Comparison of ENCODE assay signal across 11 mouse cellular contexts in genomic region chr10:21304672-21305632, GRCm38 (mm10). TPM values are rescaled to one million over a fixed set of nuclear protein-coding genes. Genes with fewer than 3 reads are reported as not detected.
DNase-seq lines count a peak whose midpoint lies in the region; ATAC-seq and TF ChIP-seq lines count a peak whose summit lies in the region.
"Had no signal": no experiment of that assay in that cellular context is flagged by ENCODE, and none has a peak within 500 bp of the region (broad histone marks: within the 10 kb centered on the region; RNA-seq: fewer than 3 reads in every experiment).

No protein-coding gene starts in this region.

- no peak for ATAC-seq in lung, embryonic 14.5 days (ENCODE audit: insufficient read depth)
- ATAC-seq in kidney, postnatal 0 days (replicated peaks; ENCODE audit: low FRiP score, low read depth), result no peak
- no peak for ATAC-seq in cerebellum, adult (ENCODE audit: insufficient number of reproducible peaks, low FRiP score, low TSS enrichment)
- ATAC-seq: hindbrain, embryonic 16.5 days; midbrain, embryonic 13.5 days had no signal

- H3K4me2 ChIP-seq in lung, embryonic 14.5 days, result no peak overlapping the region
- H3K4me2 ChIP-seq in kidney, postnatal 0 days (ENCODE audit: low read length), result no peak overlapping the region
- H3K4me2 ChIP-seq: lung, embryonic 15.5 days; midbrain, embryonic 13.5 days had no signal

- H3K4me1 ChIP-seq in lung, embryonic 14.5 days (ENCODE audit: insufficient read depth), result no peaks in the 10 kb centered on the region
- H3K4me1 ChIP-seq in kidney, postnatal 0 days (replicated peaks; ENCODE audit: insufficient read depth, low read length), result no peaks in the 10 kb centered on the region
- H3K4me1 ChIP-seq: lung, embryonic 15.5 days; midbrain, embryonic 13.5 days had no signal

- TF ChIP-seq CTCF in lung, embryonic 14.5 days (IDR thresholded peaks at IDR 0.05; ENCODE audit: low read depth), result no peak
- no peak for TF ChIP-seq CTCF in kidney, postnatal 0 days (IDR thresholded peaks at IDR 0.05; ENCODE audit: low read depth)

- H3K4me3 ChIP-seq in lung, embryonic 14.5 days (ENCODE audit: low read depth, low read length), result no peak overlapping the region
- no peak overlapping the region for H3K4me3 ChIP-seq in kidney, postnatal 0 days (replicated peaks; ENCODE audit: low read depth, low read length)
- H3K4me3 ChIP-seq: lung, embryonic 15.5 days; midbrain, embryonic 13.5 days had no signal

- H3K27ac ChIP-seq in lung, embryonic 14.5 days (ENCODE audit: low read depth), result no peak overlapping the region
- H3K27ac ChIP-seq in kidney, postnatal 0 days, result peak overlapping the region; percentile 47; the same call in 1 of the 2 replicates
- H3K27ac ChIP-seq: lung, embryonic 15.5 days; midbrain, embryonic 13.5 days had no signal

- H3K36me3 ChIP-seq in lung, embryonic 14.5 days (ENCODE audit: insufficient read depth), result peaks cover 63% of the 10 kb centered on the region
- H3K36me3 ChIP-seq in kidney, postnatal 0 days (ENCODE audit: insufficient read depth, low read length), result peaks cover 18% of the 10 kb centered on the region; the same call in 1 of the 2 replicates

- peak; percentile 8 for DNase-seq in embryo, embryonic 11 days
- DNase-seq in embryo, embryonic 10.5 days (ENCODE audit: low spot score), result no peak
- DNase-seq in lung, embryonic 14.5 days, result peak; percentile 49
- DNase-seq in lung, adult 18-20 months, result no peak
- peak; percentile 70 for DNase-seq in kidney, postnatal 0 days (ENCODE audit: low spot score)
- no peak for DNase-seq in layer of hippocampus, adult 11-12 months (ENCODE audit: low spot score)
- no peak for DNase-seq in lung, postnatal 4 days

- WGBS in lung, embryonic 14.5 days, result 47% methylated on average over 11 of the region's 11 CpGs
- 41% methylated on average over 11 of the region's 11 CpGs for WGBS in kidney, postnatal 0 days

- no peaks in the 10 kb centered on the region for H3K27me3 ChIP-seq in lung, embryonic 14.5 days (ENCODE audit: insufficient read depth, low read length)
- no peaks in the 10 kb centered on the region for H3K27me3 ChIP-seq in kidney, postnatal 0 days (ENCODE audit: insufficient read depth, low read length)
- H3K27me3 ChIP-seq: lung, embryonic 15.5 days; midbrain, embryonic 13.5 days had no signal

- no peak overlapping the region for H3K9ac ChIP-seq in lung, embryonic 14.5 days
- H3K9ac ChIP-seq in kidney, postnatal 0 days (ENCODE audit: low read depth, low read length), result no peak overlapping the region
- H3K9ac ChIP-seq: lung, embryonic 15.5 days; midbrain, embryonic 13.5 days had no signal

- H3K9me3 ChIP-seq in lung, embryonic 14.5 days (ENCODE audit: low read depth, low read length), result no peaks in the 10 kb centered on the region
- H3K9me3 ChIP-seq in kidney, postnatal 0 days (replicated peaks; ENCODE audit: low read length), result no peaks in the 10 kb centered on the region
- H3K9me3 ChIP-seq: lung, embryonic 15.5 days; midbrain, embryonic 13.5 days had no signal

RNA-seq across cellular contexts. Expression of gene Hbs1l, which starts 9.2 kb away (rescaled TPM):
- 88.6 and 92.5 TPM in 2 replicates for polyA plus RNA-seq in lung, embryonic 14.5 days (2014; fragmentation: Nextera tagmentation; extraction: Ambion mirVana)
- polyA plus RNA-seq in kidney, postnatal 0 days (2015; fragmentation: Nextera tagmentation; extraction: Ambion mirVana), result 62.1 and 72.0 TPM in 2 replicates

Comparison
In these comparisons a context has a peak if more than half of its experiments do, and no peak if none do; other contexts are left out.
1. DNase-seq: peak in embryo, embryonic 11 days (single experiment), lung, embryonic 14.5 days (single experiment) and kidney, postnatal 0 days (single experiment); none in embryo, embryonic 10.5 days (single experiment), lung, adult 18-20 months (0 of 2), layer of hippocampus, adult 11-12 months (single experiment) and lung, postnatal 4 days (0 of 2).